Mouse (Mus musculus): ENCODE measurements at regions not wholly inside any gene's neighbourhood (a gene's known extent, or its start where the extent isn't known, plus 50 kb on each side); places are given as distances from the start of the nearest gene placed in this dataset.

- no peak; a peak in 1 of 4 replicates for ATAC-seq (replicated peaks in 1 of 2; ENCODE audit: insufficient read depth in 1 of 2, low FRiP score in 2 of 2, low TSS enrichment in 1 of 2, low read depth in 1 of 2, poor library complexity in 2 of 2, severe bottlenecking in 2 of 2)
Observed at GRCm38 (mm10) chr8:103953586-103953985, 147.8 kb upstream of the Cdh5 start.

GRCm38 (mm10) chr8:103955568-103956260 is 145.7 kb upstream of the Cdh5 start:
- no peak for ATAC-seq (replicated peaks in 1 of 2; ENCODE audit: insufficient read depth in 1 of 2, low FRiP score in 2 of 2, low TSS enrichment in 1 of 2, low read depth in 1 of 2, poor library complexity in 2 of 2, severe bottlenecking in 2 of 2)

GRCm38 (mm10) chr8:103964293-103964918 is 137.0 kb upstream of the Cdh5 start:
- ATAC-seq (replicated peaks in 1 of 2; ENCODE audit: insufficient read depth in 1 of 2, low FRiP score in 2 of 2, low TSS enrichment in 1 of 2, low read depth in 1 of 2, poor library complexity in 2 of 2, severe bottlenecking in 2 of 2), result no peak

- ATAC-seq (replicated peaks in 1 of 2; ENCODE audit: insufficient read depth in 1 of 2, low FRiP score in 2 of 2, low TSS enrichment in 1 of 2, low read depth in 1 of 2, poor library complexity in 2 of 2, severe bottlenecking in 2 of 2), result no peak
Observed at GRCm38 (mm10) chr8:103969929-103970328, 131.5 kb upstream of the Cdh5 start.

GRCm38 (mm10) chr8:103970511-103970910 is 130.9 kb upstream of the Cdh5 start:
- no peak for ATAC-seq (replicated peaks in 1 of 2; ENCODE audit: insufficient read depth in 1 of 2, low FRiP score in 2 of 2, low TSS enrichment in 1 of 2, low read depth in 1 of 2, poor library complexity in 2 of 2, severe bottlenecking in 2 of 2)

- no peak for ATAC-seq (replicated peaks in 1 of 2; ENCODE audit: insufficient read depth in 1 of 2, low FRiP score in 2 of 2, low TSS enrichment in 1 of 2, low read depth in 1 of 2, poor library complexity in 2 of 2, severe bottlenecking in 2 of 2)
Observed at GRCm38 (mm10) chr8:103970966-103971365, 130.5 kb upstream of the Cdh5 start.

GRCm38 (mm10) chr8:103976488-103976887 is 124.9 kb upstream of the Cdh5 start:
- ATAC-seq (replicated peaks in 1 of 2; ENCODE audit: insufficient read depth in 1 of 2, low FRiP score in 2 of 2, low TSS enrichment in 1 of 2, low read depth in 1 of 2, poor library complexity in 2 of 2, severe bottlenecking in 2 of 2), result no peak

- ATAC-seq (replicated peaks in 1 of 2; ENCODE audit: insufficient read depth in 1 of 2, low FRiP score in 2 of 2, low TSS enrichment in 1 of 2, low read depth in 1 of 2, poor library complexity in 2 of 2, severe bottlenecking in 2 of 2), result no peak
Observed at GRCm38 (mm10) chr8:103978948-103979347, 122.5 kb upstream of the Cdh5 start.

- no peak for ATAC-seq (replicated peaks in 1 of 2; ENCODE audit: insufficient read depth in 1 of 2, low FRiP score in 2 of 2, low TSS enrichment in 1 of 2, low read depth in 1 of 2, poor library complexity in 2 of 2, severe bottlenecking in 2 of 2)
Observed at GRCm38 (mm10) chr8:103983860-103984594, 117.4 kb upstream of the Cdh5 start.

- no peak for ATAC-seq (replicated peaks in 1 of 2; ENCODE audit: insufficient read depth in 1 of 2, low FRiP score in 2 of 2, low TSS enrichment in 1 of 2, low read depth in 1 of 2, poor library complexity in 2 of 2, severe bottlenecking in 2 of 2)
Observed at GRCm38 (mm10) chr8:103985640-103986039, 115.8 kb upstream of the Cdh5 start.

- no peak for ATAC-seq (replicated peaks in 1 of 2; ENCODE audit: insufficient read depth in 1 of 2, low FRiP score in 2 of 2, low TSS enrichment in 1 of 2, low read depth in 1 of 2, poor library complexity in 2 of 2, severe bottlenecking in 2 of 2)
Observed at GRCm38 (mm10) chr8:103993897-103994296, 107.5 kb upstream of the Cdh5 start.

GRCm38 (mm10) chr8:103998143-103998542 is 103.3 kb upstream of the Cdh5 start:
- no peak for ATAC-seq (replicated peaks in 1 of 2; ENCODE audit: insufficient read depth in 1 of 2, low FRiP score in 2 of 2, low TSS enrichment in 1 of 2, low read depth in 1 of 2, poor library complexity in 2 of 2, severe bottlenecking in 2 of 2)

- no peak for ATAC-seq (replicated peaks in 1 of 2; ENCODE audit: insufficient read depth in 1 of 2, low FRiP score in 2 of 2, low TSS enrichment in 1 of 2, low read depth in 1 of 2, poor library complexity in 2 of 2, severe bottlenecking in 2 of 2)
Observed at GRCm38 (mm10) chr8:104007209-104007608, 94.2 kb upstream of the Cdh5 start.

- no peak for ATAC-seq (replicated peaks in 1 of 2; ENCODE audit: insufficient read depth in 1 of 2, low FRiP score in 2 of 2, low TSS enrichment in 1 of 2, low read depth in 1 of 2, poor library complexity in 2 of 2, severe bottlenecking in 2 of 2)
Observed at GRCm38 (mm10) chr8:104008756-104009155, 92.7 kb upstream of the Cdh5 start.

GRCm38 (mm10) chr8:104009306-104009705 is 92.1 kb upstream of the Cdh5 start:
- no peak for ATAC-seq (replicated peaks in 1 of 2; ENCODE audit: insufficient read depth in 1 of 2, low FRiP score in 2 of 2, low TSS enrichment in 1 of 2, low read depth in 1 of 2, poor library complexity in 2 of 2, severe bottlenecking in 2 of 2)

GRCm38 (mm10) chr8:104022231-104022630 is 79.2 kb upstream of the Cdh5 start:
- ATAC-seq (replicated peaks in 1 of 2; ENCODE audit: insufficient read depth in 1 of 2, low FRiP score in 2 of 2, low TSS enrichment in 1 of 2, low read depth in 1 of 2, poor library complexity in 2 of 2, severe bottlenecking in 2 of 2), result no peak

GRCm38 (mm10) chr8:104022691-104023509 is 78.5 kb upstream of the Cdh5 start:
- no peak for ATAC-seq (replicated peaks in 1 of 2; ENCODE audit: insufficient read depth in 1 of 2, low FRiP score in 2 of 2, low TSS enrichment in 1 of 2, low read depth in 1 of 2, poor library complexity in 2 of 2, severe bottlenecking in 2 of 2)

Data from hematopoietic stem cell, adult 5-6 weeks (primary cell).